Mouse (Mus musculus): Measurements from ENCODE around the gene Sdhaf4.
A peak's percentile ranks its signal among the peaks of the same experiment; 100 is the strongest.
"Not testable (repeated sequence)": the region's sequence is repeated elsewhere in the genome, so short reads cannot be mapped to it uniquely, and the experiment has no call there.

The Sdhaf4 gene

DNA sequence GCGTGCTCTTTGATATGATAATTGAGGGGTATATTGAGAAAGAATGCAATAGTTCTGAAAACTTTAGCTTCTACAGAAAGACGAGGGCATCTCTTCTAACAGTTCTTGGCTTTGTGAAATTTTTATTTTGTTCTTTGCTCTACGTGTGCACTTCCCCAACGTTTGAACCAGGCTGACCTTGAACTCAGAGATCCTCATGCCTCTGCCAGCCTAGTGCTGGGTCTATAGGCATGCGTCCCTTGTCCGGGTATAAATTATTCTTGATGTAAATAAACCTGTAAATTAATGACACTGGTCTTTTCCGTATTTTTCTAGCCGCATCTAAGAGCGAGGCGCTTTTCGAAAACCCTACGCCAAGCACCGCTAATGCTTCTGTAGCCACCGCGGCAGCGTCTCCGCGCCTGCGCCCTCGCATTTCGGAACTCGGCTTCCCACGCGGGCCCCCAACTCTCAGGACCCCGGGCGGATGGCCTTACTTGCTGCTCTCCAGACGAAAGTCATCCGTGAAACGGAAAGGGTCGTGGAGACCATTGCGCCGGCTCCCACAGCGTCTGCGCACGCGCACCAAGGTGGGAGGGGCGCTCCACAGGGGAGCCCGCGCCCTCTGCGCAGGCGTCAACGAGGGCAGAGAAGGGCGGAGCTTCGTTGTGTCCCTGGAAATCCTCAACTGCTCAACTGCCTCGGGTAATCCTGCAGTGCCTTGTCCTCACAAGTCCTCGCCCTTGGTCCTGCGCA lies at the start of gene Sdhaf4:
Gene Sdhaf4, minus strand, starts transcription at position 587 of the 735 bp plus-strand sequence.
- peak; percentile 88 for DNase-seq (ENCODE audit: low spot score)

DNA sequence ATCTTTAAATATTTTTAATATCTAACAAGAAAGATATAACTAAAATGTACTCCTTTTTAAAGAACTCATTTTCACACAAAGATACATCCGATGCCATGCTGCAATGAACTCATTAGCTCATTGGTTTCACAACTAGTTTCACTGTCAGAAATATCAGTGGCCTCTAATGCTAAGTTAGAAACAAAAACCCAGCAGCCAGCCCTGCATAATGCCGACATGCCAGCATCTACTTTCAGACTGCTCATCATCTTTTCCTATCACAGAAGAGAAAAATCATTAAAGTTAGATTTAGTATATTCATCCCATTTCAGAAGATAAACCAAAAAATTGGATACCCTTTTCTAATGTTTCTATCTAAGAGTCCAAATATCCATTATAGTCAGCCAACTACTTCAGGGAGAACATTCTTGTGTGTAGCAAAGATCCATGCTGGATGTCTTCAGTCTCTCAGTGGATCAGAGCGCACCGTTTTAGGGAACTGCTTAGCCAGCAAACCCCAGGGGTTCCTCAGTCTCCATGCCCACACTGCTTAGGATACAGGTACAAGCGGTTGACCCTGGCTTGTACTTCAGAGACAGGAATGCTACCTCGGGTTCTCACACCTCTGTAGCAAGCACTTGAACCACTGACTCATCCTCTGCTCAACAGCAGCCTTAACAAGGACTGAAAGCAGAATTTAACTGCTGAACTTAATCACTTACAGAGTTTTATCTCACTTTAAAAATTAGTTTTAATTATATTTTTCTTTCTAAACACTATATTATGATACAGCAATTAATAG lies 41.5 kb upstream of the Sdhaf4 start:
- no peak for DNase-seq (ENCODE audit: low spot score)

DNA sequence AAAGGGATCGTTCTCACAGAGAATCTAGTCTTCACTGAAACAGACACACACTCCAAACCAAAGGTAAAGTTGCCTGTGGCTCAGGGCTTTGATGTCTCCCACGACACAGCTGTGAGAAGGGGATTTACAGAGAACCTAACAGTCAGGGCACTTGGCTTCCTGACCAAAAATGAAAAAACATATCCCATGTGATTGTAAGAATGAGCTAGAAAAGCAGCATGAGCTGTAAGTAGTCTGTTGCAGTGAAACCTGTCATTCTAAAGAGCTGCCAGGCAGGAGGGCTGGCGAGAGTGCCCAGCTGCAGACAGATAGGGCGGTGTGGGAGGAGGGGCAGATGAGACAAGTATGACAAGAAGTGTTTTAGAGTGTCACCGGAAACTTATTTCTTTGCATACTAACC lies 40.2 kb upstream of the Sdhaf4 start:
- no peak for DNase-seq (ENCODE audit: low spot score)

DNA sequence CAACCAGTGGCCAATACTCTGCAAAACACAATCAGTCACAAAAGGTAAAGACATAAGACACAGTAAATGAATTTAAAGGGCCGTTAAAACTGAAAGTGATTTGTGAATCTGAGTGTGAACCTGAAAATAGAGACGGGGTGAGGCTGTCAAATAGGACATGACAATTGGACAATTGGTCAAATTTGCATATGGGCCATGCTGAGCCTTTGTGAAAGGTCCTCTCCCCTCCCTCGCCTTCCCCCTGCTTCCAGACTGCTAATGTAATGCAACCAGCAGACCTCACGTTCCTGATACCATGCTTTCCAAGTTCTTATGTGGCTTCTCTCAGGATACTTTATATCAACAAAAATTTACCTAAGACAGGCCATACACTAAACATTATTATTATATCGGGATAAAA lies 37.6 kb upstream of the Sdhaf4 start:
- DNase-seq (ENCODE audit: low spot score), result no peak

DNA sequence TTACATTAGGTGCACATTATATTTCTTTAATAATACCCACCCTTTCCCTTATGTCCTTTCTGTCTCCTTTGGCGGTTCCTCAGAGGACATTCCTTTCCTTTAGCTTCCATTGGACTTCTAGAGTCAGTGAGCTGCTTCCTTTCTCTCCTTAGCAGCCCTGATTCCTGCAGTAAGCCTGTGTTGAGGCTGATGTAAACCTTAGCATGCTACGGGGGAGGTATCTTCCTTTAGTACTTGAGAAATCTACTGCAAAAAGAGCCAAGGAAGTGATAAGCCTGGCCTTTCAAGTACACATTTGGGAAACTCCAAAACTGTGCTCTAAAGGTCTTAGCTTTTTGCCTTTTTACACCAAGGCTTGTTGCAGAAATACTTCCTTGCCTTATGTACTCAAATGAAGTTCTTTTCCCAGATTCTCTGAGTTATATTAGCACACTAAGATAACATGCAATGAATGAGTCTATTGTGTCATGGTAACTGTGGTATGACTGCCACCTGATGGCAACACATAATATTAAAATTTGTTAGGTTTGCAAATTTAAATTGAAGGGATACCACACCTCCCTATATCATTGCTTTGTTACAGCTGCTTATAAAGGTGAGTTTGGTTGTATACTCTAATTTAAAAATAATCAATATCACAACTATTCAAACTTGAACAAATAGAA lies 28.4 kb upstream of the Sdhaf4 start:
- DNase-seq (ENCODE audit: low spot score), result no peak

DNA sequence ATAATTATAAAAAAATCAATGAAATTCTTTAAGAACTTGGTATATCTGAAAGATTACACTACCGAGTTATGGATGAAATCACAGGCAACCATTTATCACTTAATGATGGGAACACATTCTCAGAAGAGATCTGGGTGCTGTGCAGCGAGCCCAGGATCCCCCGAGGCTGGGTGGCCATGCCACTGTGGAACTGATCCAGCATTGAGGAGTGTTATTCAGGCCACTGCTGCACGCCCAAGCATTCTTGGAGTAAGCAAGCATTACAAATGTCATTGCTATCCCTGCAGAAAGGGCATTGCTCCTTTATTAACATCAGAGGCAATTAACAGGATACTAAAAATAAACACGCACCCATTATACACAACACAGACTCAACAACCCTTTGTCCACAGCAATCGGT lies 5.4 kb upstream of the Sdhaf4 start:
- no peak for DNase-seq (ENCODE audit: low spot score)

DNA sequence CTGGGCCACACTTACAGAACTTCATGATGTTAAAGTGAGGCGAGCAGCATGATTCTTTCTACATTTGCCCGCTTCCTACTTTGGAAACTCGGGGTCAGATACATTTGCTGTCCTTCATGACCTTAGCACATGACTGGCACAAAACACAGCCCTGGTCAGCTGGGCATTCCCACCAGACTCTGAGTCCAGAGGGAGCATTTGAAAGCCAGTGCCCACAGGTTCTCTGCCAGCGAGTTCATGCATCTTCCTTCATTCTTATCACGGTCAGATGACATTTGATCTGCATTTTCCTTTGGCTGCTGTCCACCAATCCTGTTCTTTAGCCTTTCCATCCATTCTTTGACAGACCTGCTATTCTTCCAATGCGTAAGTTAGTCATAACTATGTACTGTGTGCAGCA lies 4.6 kb upstream of the Sdhaf4 start:
- DNase-seq (ENCODE audit: low spot score), result no peak

DNA sequence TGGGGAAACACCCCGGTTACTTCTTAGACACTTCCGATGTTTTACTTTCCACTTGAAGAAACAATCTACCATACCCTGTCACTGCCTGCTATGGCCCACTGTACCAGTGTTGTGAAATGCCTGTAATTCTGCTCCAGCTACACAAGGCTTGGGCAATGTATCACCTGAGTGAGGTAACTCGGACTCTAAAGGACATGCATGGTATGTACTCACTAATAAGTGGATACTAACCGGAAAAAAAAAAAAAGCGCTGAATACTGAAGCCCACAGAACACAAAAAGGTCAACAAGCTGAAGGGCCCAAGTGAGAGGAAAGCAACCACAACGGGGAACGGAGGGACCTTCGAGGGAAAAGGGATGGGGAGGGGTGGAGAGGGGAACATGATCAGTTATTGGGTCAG lies 2.2 kb upstream of the Sdhaf4 start:
- no peak for DNase-seq (ENCODE audit: low spot score)

DNA sequence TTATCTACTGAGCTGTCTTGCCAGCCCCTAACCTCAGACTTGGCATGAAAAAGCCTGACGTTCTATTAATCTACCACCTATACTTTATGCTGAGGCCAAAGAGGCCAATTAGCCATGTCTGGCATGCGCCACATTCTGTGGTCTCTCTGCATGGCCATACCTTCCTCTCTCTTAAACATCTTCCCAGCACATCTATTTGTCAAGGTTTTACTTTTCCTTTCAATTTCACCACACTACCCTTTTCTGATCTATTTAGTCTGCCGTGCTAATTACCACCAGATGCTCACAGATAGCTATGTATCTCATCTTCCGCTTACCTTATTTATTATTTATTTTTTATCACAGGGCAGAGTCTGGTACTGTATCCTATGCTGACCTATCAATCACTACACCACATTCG lies 6.1 kb downstream of the Sdhaf4 start:
- DNase-seq (ENCODE audit: low spot score), result no peak

DNA sequence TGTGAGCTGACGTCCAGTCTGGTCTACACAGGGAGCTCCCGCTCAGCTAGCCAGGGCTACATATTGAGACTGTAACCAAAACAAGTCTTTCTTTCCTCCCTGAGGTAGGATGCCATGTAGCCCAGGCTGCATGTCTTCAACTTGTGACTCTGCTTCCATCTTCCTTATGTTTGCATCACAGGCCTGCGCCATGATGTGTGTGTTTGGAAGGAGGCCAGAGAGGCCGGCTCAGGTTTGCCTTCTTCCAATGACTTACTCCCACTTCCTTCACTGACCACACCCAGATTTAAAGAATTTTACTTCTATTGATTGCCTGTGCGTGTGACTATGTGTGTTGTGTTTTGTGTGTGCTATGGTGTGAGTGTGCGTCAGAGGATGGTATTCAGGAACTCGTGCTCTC lies 6.6 kb downstream of the Sdhaf4 start:
- no peak for DNase-seq (ENCODE audit: low spot score)

DNA sequence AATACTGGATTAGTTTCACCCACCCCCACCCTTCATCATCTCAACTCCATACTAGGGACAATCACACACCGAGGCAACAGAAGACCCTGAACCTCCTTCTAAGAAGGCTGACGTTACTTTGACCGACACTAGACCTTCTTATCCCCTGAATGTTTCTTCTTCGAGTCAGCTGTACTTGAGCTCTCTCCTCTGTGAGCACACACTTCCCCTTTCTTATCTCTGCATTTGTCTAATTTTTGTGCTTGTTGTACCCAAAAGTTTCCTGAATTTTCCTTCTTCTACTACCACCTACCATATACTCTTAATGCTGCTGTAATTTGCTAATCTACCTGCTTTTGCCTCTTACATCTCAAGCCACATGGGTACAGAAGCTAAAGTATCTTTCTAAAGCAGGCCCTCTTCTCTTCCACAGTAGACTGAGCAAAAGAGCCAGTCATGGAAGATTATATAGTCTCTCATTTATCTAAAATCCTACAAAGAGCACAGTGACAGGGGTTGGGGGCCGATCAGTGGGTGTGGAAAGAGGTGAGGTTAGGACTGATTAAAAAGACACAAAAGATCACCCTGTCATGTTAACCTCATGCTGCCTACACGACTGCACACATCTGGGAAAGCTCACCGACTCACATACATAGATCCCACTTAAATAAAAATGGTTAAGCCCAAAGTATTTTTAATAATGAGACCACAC lies 7.2 kb downstream of the Sdhaf4 start:
- no peak for DNase-seq (ENCODE audit: low spot score)

DNA sequence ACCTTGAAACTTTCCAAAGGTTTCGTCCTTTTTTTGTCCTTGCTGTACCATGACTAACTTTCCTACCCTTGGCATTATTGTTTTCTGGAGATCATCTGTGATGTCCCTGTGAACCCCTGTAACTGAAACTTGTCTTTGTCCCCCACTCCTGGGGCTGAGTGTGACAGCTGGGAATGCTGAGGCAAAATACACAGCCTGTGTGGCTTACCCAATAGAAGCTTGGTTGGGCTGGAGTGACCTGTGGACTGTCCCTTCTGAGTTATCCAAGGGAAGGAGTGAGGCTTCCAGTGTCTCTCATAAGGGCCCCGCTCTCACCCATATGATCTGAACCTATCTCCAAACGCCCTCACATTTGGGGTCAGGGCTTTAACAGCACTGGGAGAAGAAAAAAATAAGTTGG lies 8.0 kb downstream of the Sdhaf4 start:
- no peak for DNase-seq (ENCODE audit: low spot score)

DNA sequence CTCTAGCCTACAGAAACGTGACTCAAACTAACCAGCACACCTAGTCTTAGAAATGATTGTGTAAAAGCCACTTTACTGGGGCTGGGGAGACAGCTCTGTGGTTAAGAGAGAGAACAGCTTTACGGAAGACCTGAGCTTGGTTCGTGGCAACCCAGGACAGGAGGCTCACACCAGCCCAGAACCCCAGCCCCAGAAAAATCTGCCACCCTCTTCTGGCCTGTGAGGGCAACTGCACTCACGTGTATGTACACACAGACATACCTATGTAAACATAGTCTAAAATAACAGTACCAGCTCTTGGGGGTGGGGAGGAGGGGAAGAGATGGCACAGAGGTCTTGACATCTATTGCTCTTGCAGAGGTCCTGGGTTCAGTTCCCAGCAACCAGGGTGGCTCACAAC lies 10.0 kb downstream of the Sdhaf4 start:
- no peak for DNase-seq (ENCODE audit: low spot score)

DNA sequence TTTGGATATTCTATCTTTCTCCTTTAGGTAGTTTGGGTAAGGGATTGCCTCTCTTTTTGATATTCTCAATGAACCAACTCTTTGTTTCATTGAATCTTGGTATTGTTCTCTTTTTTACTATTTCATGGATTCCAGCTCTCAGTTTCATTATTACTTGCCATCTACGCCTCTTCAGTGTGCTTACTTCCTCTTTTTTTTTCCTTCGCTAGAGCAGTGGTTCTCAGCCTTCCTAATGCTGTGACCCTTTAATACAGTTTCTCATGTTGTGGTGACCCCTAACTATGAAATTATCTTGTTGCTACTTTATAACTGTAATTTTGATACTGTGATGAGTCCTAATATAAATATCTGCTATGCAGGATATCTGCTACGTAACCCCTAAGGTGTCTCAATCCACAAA lies 22.3 kb downstream of the Sdhaf4 start:
- DNase-seq (ENCODE audit: low spot score), result no peak

DNA sequence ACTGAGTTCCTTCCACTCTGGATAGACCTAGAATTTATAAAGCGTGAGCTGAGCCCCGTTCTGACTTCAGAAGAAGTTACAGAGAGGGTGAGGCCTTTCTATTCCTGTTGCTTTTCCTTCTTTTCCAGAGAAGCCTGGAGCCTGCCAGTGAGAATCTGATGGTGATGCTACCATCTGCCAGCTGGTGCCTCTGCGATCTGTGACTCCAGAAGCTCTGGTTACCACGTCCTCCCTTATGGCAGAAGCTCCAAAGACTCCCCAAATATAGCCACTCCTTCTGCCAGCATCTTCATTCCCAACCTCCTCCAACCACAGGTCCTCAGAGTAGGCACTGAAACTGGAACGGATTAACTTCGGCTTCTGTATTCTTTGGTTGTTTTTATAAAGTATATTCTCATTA lies 27.2 kb downstream of the Sdhaf4 start:
- no peak for DNase-seq (ENCODE audit: low spot score)

DNA sequence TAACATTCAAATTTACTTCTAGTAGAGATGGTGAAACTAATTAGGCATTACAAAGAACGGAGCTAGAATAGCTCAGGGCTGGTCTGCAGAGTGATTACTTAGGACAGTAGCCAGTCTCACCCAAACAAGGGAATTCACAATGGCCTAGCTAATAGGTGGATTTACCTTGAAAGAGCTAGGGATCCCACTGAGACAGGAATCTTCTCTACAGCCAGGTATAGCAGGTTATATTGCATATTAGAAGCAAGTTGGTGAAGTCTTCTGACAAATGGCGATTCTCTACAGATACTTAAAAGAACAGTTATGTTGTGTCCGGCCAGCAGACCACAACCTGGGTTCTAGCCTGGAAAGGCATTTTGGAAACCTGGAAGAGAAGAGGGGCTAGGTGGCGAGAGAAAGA lies 34.3 kb downstream of the Sdhaf4 start:
- DNase-seq (ENCODE audit: low spot score), result not testable (repeated sequence)

DNA sequence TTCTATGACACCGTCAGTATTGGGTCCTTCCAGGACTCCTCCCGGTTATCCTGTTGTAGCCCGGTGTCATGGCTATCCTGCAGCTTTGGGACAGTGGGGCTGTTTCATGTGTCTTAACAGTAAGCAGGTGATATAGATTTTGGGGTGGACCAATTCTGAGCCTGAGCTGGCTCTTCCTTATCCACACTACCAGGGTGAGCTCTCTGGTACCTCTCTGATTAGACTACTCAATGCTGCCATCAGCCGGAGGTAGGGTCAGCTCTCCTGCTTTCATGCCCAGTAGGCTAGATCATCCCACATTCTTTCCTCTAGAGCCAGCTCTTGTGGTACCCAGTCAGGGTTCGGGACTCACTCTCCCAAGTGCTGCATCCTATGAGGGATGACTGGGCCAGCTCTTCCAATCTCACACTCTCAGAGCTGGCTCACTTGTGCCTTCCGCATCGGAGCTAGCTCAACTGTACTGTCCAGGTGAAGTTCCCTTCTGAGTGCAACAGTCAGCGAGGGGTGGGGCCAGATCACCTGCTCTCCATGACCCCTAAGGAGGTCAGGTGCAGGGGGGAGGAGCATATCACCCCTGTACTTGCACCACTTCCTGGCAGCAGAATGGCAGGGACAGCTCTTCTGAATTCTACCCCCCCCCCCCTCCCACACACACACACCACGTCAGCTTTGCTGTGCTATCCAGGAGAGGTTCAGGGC lies 37.3 kb downstream of the Sdhaf4 start:
- DNase-seq (ENCODE audit: low spot score), result peak; percentile 35

DNA sequence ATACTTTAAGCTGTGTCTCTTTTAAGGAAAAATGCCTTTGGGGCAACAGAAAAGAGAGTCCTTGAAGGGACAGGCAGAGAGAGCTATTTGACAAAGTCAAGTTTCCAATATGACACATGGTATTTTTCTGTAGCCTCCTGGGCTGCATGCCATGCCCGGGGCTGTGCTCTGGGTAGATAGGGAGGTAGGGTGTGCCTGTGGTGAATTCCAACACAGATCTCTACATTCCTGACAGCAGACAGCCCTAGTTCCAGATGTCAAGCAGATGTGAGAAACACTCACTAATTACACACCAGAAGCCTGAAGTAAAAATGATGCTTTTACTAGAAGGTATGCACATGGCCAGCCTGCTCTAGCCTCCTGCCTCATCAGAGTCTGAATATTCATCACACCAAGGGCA lies 39.2 kb downstream of the Sdhaf4 start:
- peak; percentile 74 for DNase-seq (ENCODE audit: low spot score)

DNA sequence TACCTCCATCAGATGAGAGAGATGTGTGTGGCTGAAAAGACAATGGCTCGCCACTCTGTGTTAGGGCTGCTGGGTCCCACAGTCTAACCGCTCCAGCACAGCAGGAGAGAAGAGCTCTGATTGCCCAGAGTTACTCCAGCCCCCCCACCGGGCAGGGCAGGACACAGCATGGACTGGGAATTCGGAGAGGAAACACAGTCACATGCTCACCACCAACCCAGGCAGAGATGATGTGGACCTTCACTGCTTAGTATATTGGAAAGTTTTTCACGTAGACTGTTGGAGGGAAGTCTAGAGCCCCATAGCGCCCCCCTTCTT lies 46.1 kb downstream of the Sdhaf4 start:
- DNase-seq (ENCODE audit: low spot score), result no peak

DNA sequence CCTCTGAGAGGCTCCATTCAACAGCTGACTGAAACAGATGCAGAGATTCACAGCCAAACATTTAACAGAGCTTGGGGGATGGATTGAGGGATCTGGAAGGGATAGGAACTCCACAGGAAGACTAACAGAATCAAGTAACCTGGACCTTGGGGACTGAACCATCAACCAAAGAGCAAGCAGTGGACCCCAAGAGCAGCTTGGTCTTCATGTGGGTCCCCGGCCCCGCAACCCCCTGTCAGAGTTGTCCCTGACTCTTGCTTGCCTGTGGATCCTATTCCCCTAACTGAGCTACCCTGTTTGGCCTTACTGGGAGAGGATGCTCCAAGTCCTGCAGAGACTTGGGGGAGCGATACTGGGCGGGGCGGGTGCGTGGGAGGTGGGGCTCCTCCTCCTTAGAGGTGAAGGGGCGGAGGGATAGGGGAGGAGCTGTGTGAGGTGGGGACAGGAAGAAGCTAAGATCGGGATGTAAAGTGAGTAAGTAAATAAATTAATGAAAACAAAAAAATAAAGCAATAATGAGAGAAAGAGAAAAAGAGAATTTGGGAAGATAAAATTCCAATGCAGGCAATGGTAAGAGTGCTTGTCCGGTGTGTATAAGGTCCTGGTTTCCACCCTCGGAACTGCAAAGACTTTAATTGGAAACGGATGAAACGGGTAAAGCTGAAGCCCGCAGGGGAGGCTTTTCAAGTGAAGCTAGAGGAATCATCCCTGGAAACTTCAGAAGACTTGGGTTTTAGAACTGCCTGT lies 46.6 kb downstream of the Sdhaf4 start:
- no peak for DNase-seq (ENCODE audit: low spot score)

DNA sequence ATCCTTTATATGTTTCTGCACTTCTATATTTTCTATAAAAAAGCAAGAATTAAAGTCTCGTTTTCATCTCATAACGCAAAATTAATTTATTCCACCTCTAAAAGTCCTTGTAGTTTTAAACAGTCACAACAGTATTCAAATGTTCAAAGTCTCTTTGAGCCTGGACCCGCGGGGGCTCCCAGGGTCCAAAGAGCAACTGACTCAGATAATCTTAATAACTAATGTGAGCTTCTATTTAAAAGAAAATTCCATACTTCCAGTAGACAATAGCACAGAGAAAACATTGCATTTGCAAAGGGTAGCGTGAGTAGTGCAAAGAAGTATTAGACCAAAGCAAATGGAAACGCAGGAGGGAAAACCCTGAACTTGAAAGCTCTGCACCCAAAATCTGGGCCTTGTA lies 47.4 kb downstream of the Sdhaf4 start:
- no peak for DNase-seq (ENCODE audit: low spot score)
